Mouse (Mus musculus) monocyte, adult 5-6 weeks (primary cell): ENCODE results near the gene Sgsm2. TPM values are rescaled to one million over a fixed set of nuclear protein-coding genes. Genes with fewer than 3 reads are reported as not detected.

Source experiments
- ATAC-seq: fragments of 153-309, 156-312 bp; replicated peaks from 2 replicates; pipeline ENCODE4 v1.8.0; 2017; ENCODE audit warnings: mild to moderate bottlenecking; ENCODE audit not compliant: low TSS enrichment, insufficient number of reproducible peaks, severe bottlenecking, poor library complexity, low FRiP score
- total RNA-seq: library from RNA; stranded (forward); fragments of 200-1000, 200-491, 200-594 nt; gene quantifications from 3 replicates; pipeline ENCODE4 v1.2.3, GENCODE M21; 2017

Gene Sgsm2
- total RNA-seq, 1 experiment from 2014 or later: 3.1 TPM

DNA sequence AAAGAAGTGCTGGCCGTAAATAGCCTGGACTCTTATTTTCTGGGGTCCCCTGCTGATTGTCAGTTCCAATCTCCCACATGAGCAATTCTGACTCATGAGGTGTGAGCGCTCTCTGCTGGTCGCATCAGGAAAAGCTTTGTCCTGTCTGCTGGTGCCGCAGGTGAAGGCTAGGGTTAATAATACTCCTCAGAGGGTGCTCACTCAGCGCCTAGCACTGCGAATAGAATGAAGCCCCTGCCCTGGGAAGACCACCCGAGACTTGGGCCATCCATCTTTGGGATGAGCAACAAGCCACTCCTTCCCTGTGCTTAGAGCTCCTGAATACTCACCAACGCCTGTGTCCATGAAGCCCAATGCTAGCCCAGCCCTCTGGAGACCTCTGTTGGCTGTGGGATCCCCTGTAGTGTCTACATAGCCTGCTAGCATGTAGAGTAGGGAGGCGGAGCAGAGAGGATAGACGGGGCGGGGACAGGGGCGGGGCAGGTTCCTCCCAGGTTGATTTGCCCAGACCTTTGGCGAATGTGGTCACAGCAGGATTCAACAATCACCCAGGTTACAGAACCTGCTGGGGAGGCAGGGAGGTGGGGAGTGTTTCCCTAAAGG lies 48.8 kb downstream of the Sgsm2 start:
- ATAC-seq: peak; percentile 60

DNA sequence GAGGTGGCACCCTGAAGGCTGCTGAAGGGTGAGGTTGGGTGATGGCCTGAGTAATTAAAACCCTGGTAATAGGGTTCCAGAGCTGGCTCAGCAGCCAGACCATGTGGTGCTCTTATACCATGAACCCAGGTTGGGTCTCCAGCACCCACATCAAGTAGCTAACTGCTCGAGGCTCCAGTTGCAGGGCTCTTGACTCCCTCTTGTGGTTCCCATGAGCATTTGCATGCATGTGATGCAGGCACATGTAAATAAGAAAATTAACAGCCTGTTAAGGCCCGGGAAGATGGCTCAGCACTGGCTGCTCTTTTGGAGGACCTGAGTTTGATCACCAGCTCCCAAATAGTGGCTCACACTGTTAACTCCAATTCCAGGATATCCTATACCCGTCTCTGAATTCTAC lies 51.1 kb downstream of the Sgsm2 start:
- no peak for ATAC-seq

GRCm38 (mm10) chr11:74843761-74844160 lies 53.1 kb downstream of the Sgsm2 start:
- no peak for ATAC-seq

DNA sequence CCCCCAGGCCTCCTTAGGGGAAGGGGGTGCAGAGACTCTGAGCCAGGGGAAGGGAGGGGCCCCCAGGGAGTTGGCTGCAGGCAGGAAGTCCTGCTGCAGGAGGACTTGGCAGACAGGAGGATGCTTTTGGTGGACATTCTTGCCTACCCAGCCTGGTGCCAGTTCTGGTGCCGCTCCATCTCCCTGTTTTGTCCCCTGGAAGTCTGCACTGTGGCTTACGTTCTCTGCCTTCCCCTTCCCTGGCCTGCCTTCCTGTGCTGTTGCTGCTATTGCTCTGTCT lies 53.5 kb downstream of the Sgsm2 start:
- ATAC-seq: no peak

DNA sequence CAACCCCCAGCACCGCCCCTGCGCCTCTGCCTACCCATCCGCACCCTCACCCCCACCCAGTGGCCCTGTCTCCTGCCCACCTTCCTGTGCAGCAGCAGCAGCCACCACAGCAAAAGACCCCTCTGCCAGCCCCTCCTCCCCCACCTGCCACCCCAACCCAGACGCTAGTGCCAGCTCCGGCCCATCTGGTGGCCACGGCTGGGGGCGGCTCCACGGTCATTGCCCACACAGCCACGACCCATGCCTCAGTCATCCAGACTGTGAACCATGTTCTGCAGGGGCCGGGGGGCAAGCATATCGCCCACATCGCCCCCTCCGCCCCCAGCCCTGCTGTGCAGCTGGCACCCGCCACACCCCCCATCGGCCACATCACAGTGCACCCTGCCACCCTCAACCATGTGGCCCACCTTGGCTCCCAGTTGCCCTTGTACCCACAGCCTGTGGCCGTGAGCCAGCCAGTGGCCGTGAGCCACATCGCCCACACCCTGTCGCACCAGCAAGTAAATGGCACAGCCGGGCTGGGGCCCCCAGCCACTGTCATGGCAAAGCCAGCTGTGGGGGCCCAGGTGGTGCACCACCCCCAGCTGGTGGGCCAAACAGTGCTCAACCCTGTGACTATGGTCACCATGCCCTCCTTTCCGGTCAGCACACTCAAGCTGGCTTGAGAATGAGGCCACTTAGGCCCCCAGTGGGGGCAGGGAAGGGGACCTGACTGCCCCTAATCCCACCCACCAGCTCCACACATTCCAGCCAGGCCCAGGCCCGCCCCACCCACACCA lies 54.0 kb downstream of the Sgsm2 start:
- ATAC-seq: no peak

GRCm38 (mm10) chr11:74842045-74842444 lies 54.8 kb downstream of the Sgsm2 start:
- ATAC-seq: no peak

- ATAC-seq: no peak
Measured at GRCm38 (mm10) chr11:74841366-74841765, 55.5 kb downstream of the Sgsm2 start.

DNA sequence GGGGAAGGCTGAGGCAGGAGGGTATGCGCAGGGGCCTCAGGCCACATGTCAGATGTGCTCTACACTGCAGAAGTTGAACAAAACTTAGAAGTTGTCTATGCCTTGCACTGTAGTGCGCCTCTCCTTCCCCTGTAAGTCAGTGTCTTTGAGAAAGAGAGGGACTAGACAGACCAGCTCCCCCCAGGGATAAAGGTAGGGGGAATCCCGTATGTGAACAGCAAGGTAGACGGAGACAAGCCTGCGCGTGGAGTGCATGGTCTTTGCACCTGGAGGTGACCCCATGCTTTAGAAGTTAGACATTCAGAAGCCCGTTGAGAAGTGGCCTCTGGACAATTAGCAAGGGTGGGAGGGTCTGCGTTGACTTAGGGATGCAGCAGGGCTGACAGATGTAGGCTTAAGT lies 56.1 kb downstream of the Sgsm2 start:
- no peak for ATAC-seq

DNA sequence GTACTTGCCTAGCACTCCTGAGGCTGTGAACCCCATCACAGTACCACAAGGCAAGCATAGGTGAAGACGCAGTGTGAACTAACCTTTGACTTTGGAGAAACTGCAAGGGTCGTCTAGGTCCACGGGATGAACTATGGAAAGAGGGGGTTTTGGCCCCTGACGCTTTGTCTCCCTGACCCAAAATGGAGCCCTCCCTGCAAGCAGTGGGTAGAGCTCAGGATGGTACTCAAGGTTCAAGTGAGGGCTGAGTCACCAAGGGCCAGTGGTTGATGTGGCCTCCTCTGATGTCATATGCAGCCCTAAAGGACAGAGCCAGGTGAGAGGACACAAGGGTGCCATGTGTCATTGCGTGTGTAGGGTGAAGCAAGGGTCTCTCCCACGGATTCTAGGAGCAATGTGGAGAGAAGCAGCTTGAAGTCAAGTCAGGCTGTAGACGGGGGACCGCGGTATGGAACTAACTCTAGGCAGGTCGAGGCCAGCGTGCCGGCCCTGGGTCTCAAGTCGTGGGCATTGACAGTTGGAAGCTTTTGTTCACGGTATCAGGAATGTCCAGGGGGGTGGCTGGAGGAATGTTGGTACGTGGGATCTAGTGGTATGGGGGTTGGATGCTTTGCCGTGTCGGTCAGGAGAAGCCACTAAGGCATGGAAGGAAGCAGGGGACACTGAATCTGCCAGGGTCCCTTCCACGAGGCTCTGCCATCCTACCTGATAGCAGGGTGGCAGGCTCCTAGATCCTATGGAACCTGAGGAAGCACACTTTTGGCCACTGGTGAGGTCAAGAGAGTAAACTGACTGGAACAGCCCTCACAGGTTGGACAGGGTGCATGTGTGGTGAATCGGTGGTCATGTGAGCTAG lies 56.8 kb downstream of the Sgsm2 start:
- ATAC-seq: no peak

DNA sequence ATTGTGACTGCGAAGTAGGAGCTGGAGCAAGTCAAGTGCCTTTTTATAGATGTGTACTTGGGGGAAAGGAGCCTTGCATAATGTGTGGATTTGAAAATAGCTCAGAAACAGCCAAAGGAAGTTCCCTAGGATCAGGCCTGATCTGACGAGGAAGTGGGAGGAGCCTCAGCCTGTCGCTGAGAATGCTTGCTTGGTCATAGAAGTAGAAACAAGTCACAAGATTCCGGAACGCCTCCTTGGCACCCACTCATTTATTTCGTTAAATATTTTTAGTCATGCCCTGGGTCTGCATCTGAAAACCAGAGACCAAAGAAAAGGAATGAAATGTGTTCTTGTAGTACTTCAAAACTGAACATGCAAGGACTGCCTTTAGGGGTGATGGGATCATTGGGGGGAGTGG lies 57.9 kb downstream of the Sgsm2 start:
- ATAC-seq: peak; percentile 36

DNA sequence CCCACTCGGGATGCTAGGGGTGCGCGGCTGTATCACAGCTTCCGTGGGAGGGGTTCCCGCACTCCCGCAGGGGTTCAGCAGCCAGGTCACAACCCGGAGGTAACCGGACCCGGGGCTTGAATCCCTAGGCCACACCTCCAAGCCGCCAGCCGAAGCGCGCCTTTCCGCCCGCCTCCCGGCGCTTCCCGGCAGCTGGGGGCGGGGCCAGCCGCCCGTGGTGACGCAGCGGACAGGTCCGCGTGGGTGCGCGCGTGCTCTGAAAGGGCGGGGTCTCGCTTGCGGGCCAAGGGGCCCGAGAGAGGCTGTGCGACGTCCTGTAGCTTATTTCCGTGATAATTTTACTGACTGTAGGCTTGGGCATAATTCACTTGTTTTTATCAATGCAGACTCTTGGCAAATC lies 58.4 kb downstream of the Sgsm2 start:
- ATAC-seq: peak; percentile 52

- ATAC-seq: peak; percentile 63
Measured at GRCm38 (mm10) chr11:74837694-74838431, 59.0 kb downstream of the Sgsm2 start.

- peak; percentile 5; the same call in 1 of the 2 replicates for ATAC-seq
Measured at GRCm38 (mm10) chr11:74837056-74837693, 59.7 kb downstream of the Sgsm2 start.

DNA sequence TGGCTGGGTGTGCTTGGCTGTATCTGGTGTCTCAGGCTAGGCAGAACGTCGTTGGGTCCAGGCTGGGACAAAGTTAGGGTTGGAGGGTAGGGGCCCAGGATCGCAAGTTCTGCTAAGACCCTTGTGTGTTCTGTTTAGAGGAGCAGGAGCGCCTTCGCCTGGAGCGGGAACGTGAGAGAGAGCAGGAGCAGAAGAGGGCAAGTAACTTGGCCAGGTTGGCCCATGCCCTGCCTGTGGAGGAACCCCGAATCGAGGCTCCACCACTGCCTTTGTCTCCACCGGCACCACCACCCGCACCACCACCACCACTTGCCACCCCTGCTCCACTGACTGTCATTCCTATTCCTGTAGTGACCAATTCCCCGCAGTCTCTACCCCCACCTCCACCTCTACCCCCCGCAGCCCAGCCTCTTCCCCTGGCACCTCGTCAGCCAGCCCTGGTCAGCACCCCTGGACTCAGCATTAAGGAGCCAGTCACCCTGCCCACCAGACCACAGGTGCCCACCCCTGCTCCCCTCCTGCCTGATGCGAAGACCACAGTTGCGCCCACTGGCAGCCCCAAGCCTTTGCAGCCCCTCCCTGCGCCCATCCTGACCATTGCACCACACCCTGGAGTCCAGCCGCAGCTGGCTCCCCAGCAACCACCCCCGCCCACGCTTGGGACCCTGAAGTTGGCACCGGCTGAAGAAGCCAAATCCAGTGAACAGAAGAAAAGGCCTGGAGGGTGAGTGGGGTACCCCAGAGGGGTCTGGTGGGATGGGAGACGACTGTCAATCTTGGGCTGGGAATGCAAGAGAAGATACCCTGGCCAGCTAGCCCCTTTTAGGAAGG lies 60.4 kb downstream of the Sgsm2 start:
- ATAC-seq: no peak

- no peak for ATAC-seq
Measured at GRCm38 (mm10) chr11:74835593-74836224, 61.2 kb downstream of the Sgsm2 start.

- no peak for ATAC-seq
Measured at GRCm38 (mm10) chr11:74834650-74835277, 62.1 kb downstream of the Sgsm2 start.

- ATAC-seq: no peak
Measured at GRCm38 (mm10) chr11:74834359-74834638, 62.6 kb downstream of the Sgsm2 start.
